Mouse (Mus musculus) forebrain, embryonic 14.5 days (tissue): Measurements from ENCODE around the gene Kif1c. TPM values are rescaled to one million over a fixed set of nuclear protein-coding genes. Genes with fewer than 3 reads are reported as not detected.
"Not testable (repeated sequence)": the region's sequence is repeated elsewhere in the genome, so short reads cannot be mapped to it uniquely, and the experiment has no call there.

Source experiments
- ATAC-seq: fragments of 200-750 bp; cut with Nextera tagmentation; 2 replicates; pipeline ENCODE4 v1.8.0; 2017; ENCODE audit warnings: mild to moderate bottlenecking, moderate library complexity
- DNase-seq: peaks from one replicate; pipeline ENCODE4 v3.0.0-alpha.2; 2015; ENCODE audit warnings: low spot score
- H3K27ac ChIP-seq: fragments of 300-500 bp; sonication (generic); 2 replicates; pipeline ENCODE4 v1.5.1; 2014; ENCODE audit warnings: low read depth, mild to moderate bottlenecking, control low read depth, low read length, moderate library complexity
- H3K27me3 ChIP-seq: fragments of 300-500 bp; sonication (generic); replicated peaks from 2 replicates; pipeline ENCODE4 v1.6.1; 2014; ENCODE audit warnings: low read length, control low read depth, mixed read lengths; ENCODE audit not compliant: control insufficient read depth, insufficient read depth
- H3K36me3 ChIP-seq: fragments of 300-500 bp; sonication (generic); 2 replicates; pipeline ENCODE4 v1.6.1; 2014; ENCODE audit warnings: low read length, control low read depth; ENCODE audit not compliant: control insufficient read depth, insufficient read depth
- H3K4me1 ChIP-seq: fragments of 300-500 bp; sonication (generic); 2 replicates; pipeline ENCODE4 v1.6.1; 2014; ENCODE audit warnings: antibody characterized with exemption, low read length, control low read depth; ENCODE audit not compliant: control insufficient read depth, insufficient read depth
- H3K4me2 ChIP-seq: fragments of 300-500 bp; sonication (generic); 2 replicates; pipeline ENCODE4 v1.6.1; 2014; ENCODE audit warnings: mild to moderate bottlenecking, control low read depth, low read length
- H3K4me3 ChIP-seq: fragments of 300-500 bp; sonication (generic); 2 replicates; pipeline ENCODE4 v1.5.1; 2014; ENCODE audit warnings: low read depth, low read length, control low read depth
- H3K9ac ChIP-seq: fragments of 300-500 bp; sonication (generic); 2 replicates; pipeline ENCODE4 v1.6.1; 2014; ENCODE audit warnings: mild to moderate bottlenecking, low read length, control low read depth, moderate library complexity
- H3K9me3 ChIP-seq: fragments of 300-500 bp; sonication (generic); replicated peaks from 2 replicates; pipeline ENCODE4 v1.6.1; 2016; ENCODE audit warnings: low read length, control low read depth, mixed read lengths; ENCODE audit not compliant: control insufficient read depth
- WGBS: fragments of 180-500 bp; shearing (Covaris S2); extraction: QIAGEN DNeasy Blood & Tissue Kit; methylation state at CpG from one replicate; pipeline ENCODE4 v1.1.7; 2014; 5-methylcytosine and 5-hydroxymethylcytosine counted together
- polyA plus RNA-seq: library from polyadenylated mRNA; unstranded; fragments of >200 nt; fragmentation: Nextera tagmentation; extraction: Ambion mirVana; gene quantifications from 2 replicates; pipeline ENCODE4 v1.2.1, GENCODE M21; 2014

Kif1c gene
- polyA plus RNA-seq, 1 experiment from 2014 or later: 4.6 TPM

- not testable (repeated sequence) for H3K4me1 ChIP-seq, H3K9me3 ChIP-seq, H3K27me3 ChIP-seq, H3K4me3 ChIP-seq, H3K27ac ChIP-seq, H3K36me3 ChIP-seq, H3K9ac ChIP-seq, ATAC-seq, H3K4me2 ChIP-seq, DNase-seq
- WGBS: 60% methylated on average over 3 of the region's 3 CpGs
Measured at GRCm38 (mm10) chr11:70760446-70760845, 60.1 kb downstream of the Kif1c start.

GRCm38 (mm10) chr11:70762641-70763040, 62.3 kb downstream of the Kif1c start:
- Histone ChIP-seq H3K4me1 (peaks cover 5% of the 10 kb centered on the region; the same call in 1 of the 2 replicates), H3K9me3 (no peaks in the 10 kb centered on the region), H3K4me3 (no peak overlapping the region), H3K27me3 (no peaks in the 10 kb centered on the region), H3K27ac (no peak overlapping the region), H3K36me3 (no peaks in the 10 kb centered on the region), H3K9ac (no peak overlapping the region), H3K4me2 (no peak overlapping the region)
- ATAC-seq (no peak), DNase-seq (no peak)
- 85% methylated on average over 9 of the region's 9 CpGs for WGBS

- peak overlapping the region; percentile 27; the same call in 1 of the 2 replicates for H3K27ac ChIP-seq
- DNase-seq: no peak
- H3K4me2 ChIP-seq: peak overlapping the region; percentile 77
- H3K4me1 ChIP-seq: peaks cover 5% of the 10 kb centered on the region; the same call in 1 of the 2 replicates
- H3K9ac ChIP-seq: peak overlapping the region; percentile 84
- WGBS: 28% methylated on average over 3 of the region's 3 CpGs
- no peaks in the 10 kb centered on the region for H3K27me3 ChIP-seq
- ATAC-seq: peak; percentile 34
- H3K36me3 ChIP-seq: 0 out of 2 replicates have a peak, but pooled peaks cover 2% of the 10 kb centered on the region
- peak overlapping the region; percentile 77 for H3K4me3 ChIP-seq
- no peaks in the 10 kb centered on the region for H3K9me3 ChIP-seq
Measured at GRCm38 (mm10) chr11:70763582-70763935, 63.2 kb downstream of the Kif1c start.

GRCm38 (mm10) chr11:70763936-70764808, 63.8 kb downstream of the Kif1c start, which contains the start of gene Zfp3:
Gene Zfp3 (plus strand): TSS chr11:70764209.
- Histone ChIP-seq H3K27me3 (no peaks in the 10 kb centered on the region), H3K36me3 (0 out of 2 replicates have a peak, but pooled peaks cover 2% of the 10 kb centered on the region), H3K4me3 (peak within 1 kb of the TSS; percentile 77), H3K4me2 (peak within 1 kb of the TSS; percentile 77), H3K4me1 (peaks cover 5% of the 10 kb centered on the region; the same call in 1 of the 2 replicates), H3K27ac (peak within 1 kb of the TSS; percentile 76), H3K9ac (peak within 1 kb of the TSS; percentile 84), H3K9me3 (no peaks in the 10 kb centered on the region)
- under 1% methylated on average over 78 of the region's 78 CpGs for WGBS
- ATAC-seq (peak; percentile 90), DNase-seq (peak; percentile 68)

GRCm38 (mm10) chr11:70765776-70766445, 65.6 kb downstream of the Kif1c start:
- Histone ChIP-seq H3K27ac (no peak overlapping the region), H3K4me2 (no peak overlapping the region), H3K9me3 (no peaks in the 10 kb centered on the region), H3K4me1 (peaks cover 5% of the 10 kb centered on the region; the same call in 1 of the 2 replicates), H3K9ac (no peak overlapping the region), H3K36me3 (0 out of 2 replicates have a peak, but pooled peaks cover 4% of the 10 kb centered on the region), H3K4me3 (no peak overlapping the region), H3K27me3 (no peaks in the 10 kb centered on the region)
- DNase-seq: no peak
- no peak for ATAC-seq
- 71% methylated on average over 16 of the region's 16 CpGs for WGBS

- H3K4me2 ChIP-seq: no peak overlapping the region
- H3K27me3 ChIP-seq: no peaks in the 10 kb centered on the region
- H3K4me3 ChIP-seq: no peak overlapping the region
- no peak overlapping the region for H3K27ac ChIP-seq
- 89% methylated on average over 3 of the region's 3 CpGs for WGBS
- no peaks in the 10 kb centered on the region for H3K4me1 ChIP-seq
- ATAC-seq: no peak
- H3K9ac ChIP-seq: no peak overlapping the region
- H3K9me3 ChIP-seq: no peaks in the 10 kb centered on the region
- peaks cover 33% of the 10 kb centered on the region for H3K36me3 ChIP-seq
- DNase-seq: no peak
Measured at GRCm38 (mm10) chr11:70770804-70771203, 70.5 kb downstream of the Kif1c start.

GRCm38 (mm10) chr11:70776830-70777571, 76.7 kb downstream of the Kif1c start:
- Histone ChIP-seq H3K4me3 (no peak overlapping the region), H3K27ac (no peak overlapping the region), H3K4me1 (no peaks in the 10 kb centered on the region), H3K36me3 (peaks cover 19% of the 10 kb centered on the region), H3K4me2 (no peak overlapping the region), H3K9me3 (no peaks in the 10 kb centered on the region), H3K27me3 (no peaks in the 10 kb centered on the region), H3K9ac (no peak overlapping the region)
- ATAC-seq (peak; percentile 75; the same call in 1 of the 2 replicates), DNase-seq (peak; percentile 82)
- 27% methylated on average over 17 of the region's 17 CpGs for WGBS

- no peak overlapping the region for H3K27ac ChIP-seq
- peaks cover 13% of the 10 kb centered on the region for H3K36me3 ChIP-seq
- H3K4me1 ChIP-seq: no peaks in the 10 kb centered on the region
- H3K27me3 ChIP-seq: no peaks in the 10 kb centered on the region
- no peak overlapping the region for H3K9ac ChIP-seq
- 0 out of 2 replicates have a peak, but pooled peaks have one; percentile 20 for ATAC-seq
- H3K9me3 ChIP-seq: no peaks in the 10 kb centered on the region
- no peak overlapping the region for H3K4me2 ChIP-seq
- 65% methylated on average over 6 of the region's 6 CpGs for WGBS
- no peak overlapping the region for H3K4me3 ChIP-seq
- no peak for DNase-seq
Measured at GRCm38 (mm10) chr11:70777634-70778033, 77.3 kb downstream of the Kif1c start.
